Mouse (Mus musculus): ENCODE measurements around the gene Cfap157. TPM values are rescaled to one million over a fixed set of nuclear protein-coding genes. Genes with fewer than 3 reads are reported as not detected.

The Cfap157 gene
- polyA plus RNA-seq, 1 experiment from 2014 or later, result not detected

- no peak for ATAC-seq
- TF ChIP-seq EP300 (IDR thresholded peaks at IDR 0.05; ENCODE audit: low read depth) (no peak), CTCF (IDR thresholded peaks at IDR 0.05; ENCODE audit: low read depth) (no peak)
- Histone ChIP-seq H3K4me3 (ENCODE audit: low read depth, low read length) (no peak overlapping the region), H3K36me3 (replicated peaks; ENCODE audit: insufficient read depth, low read length) (no peaks in the 10 kb centered on the region), H3K9me3 (ENCODE audit: low read length) (no peaks in the 10 kb centered on the region), H3K9ac (replicated peaks) (no peak overlapping the region; the same call in 1 of the 2 replicates), H3K4me1 (ENCODE audit: insufficient read depth) (no peaks in the 10 kb centered on the region), H3K27me3 (ENCODE audit: insufficient read depth, low read length) (no peaks in the 10 kb centered on the region), H3K4me2 (ENCODE audit: low read depth, low read length) (no peak overlapping the region), H3K27ac (ENCODE audit: low read depth) (no peak overlapping the region)
- 56% methylated on average over 2 of the region's 2 CpGs for WGBS (ENCODE audit: insufficient replicate concordance)
- no peak for DNase-seq
Measured at GRCm38 (mm10) chr2:32788581-32788980, 4.4 kb upstream of the Cfap157 start.

GRCm38 (mm10) chr2:32787176-32787575, 2.9 kb upstream of the Cfap157 start:
- Histone ChIP-seq H3K27ac (ENCODE audit: low read depth) (no peak overlapping the region), H3K27me3 (ENCODE audit: insufficient read depth, low read length) (no peaks in the 10 kb centered on the region), H3K4me3 (ENCODE audit: low read depth, low read length) (no peak overlapping the region), H3K4me2 (ENCODE audit: low read depth, low read length) (no peak overlapping the region), H3K9me3 (ENCODE audit: low read length) (no peaks in the 10 kb centered on the region), H3K36me3 (replicated peaks; ENCODE audit: insufficient read depth, low read length) (no peaks in the 10 kb centered on the region), H3K9ac (replicated peaks) (no peak overlapping the region), H3K4me1 (ENCODE audit: insufficient read depth) (no peaks in the 10 kb centered on the region)
- 50% methylated on average over 6 of the region's 6 CpGs for WGBS (ENCODE audit: insufficient replicate concordance)
- ATAC-seq, result no peak
- TF ChIP-seq CTCF (IDR thresholded peaks at IDR 0.05; ENCODE audit: low read depth) (peak; percentile 66), EP300 (IDR thresholded peaks at IDR 0.05; ENCODE audit: low read depth) (no peak)
- no peak for DNase-seq

GRCm38 (mm10) chr2:32781710-32782109, 2.5 kb downstream of the Cfap157 start:
- DNase-seq (no peak), ATAC-seq (no peak)
- H3K4me1 ChIP-seq (ENCODE audit: insufficient read depth), result no peaks in the 10 kb centered on the region
- H3K27me3 ChIP-seq (ENCODE audit: insufficient read depth, low read length), result no peaks in the 10 kb centered on the region
- H3K4me2 ChIP-seq (ENCODE audit: low read depth, low read length), result no peak overlapping the region
- no peaks in the 10 kb centered on the region for H3K36me3 ChIP-seq (replicated peaks; ENCODE audit: insufficient read depth, low read length)
- H3K27ac ChIP-seq (ENCODE audit: low read depth), result no peak overlapping the region
- no peak overlapping the region for H3K4me3 ChIP-seq (ENCODE audit: low read depth, low read length)
- WGBS (ENCODE audit: insufficient replicate concordance), result 66% methylated on average over 6 of the region's 6 CpGs
- TF ChIP-seq CTCF (IDR thresholded peaks at IDR 0.05; ENCODE audit: low read depth) (no peak), EP300 (IDR thresholded peaks at IDR 0.05; ENCODE audit: low read depth) (no peak)
- no peak overlapping the region for H3K9ac ChIP-seq (replicated peaks)
- no peaks in the 10 kb centered on the region for H3K9me3 ChIP-seq (ENCODE audit: low read length)

GRCm38 (mm10) chr2:32779714-32780113, 4.5 kb downstream of the Cfap157 start:
- H3K4me2 ChIP-seq (ENCODE audit: low read depth, low read length), result no peak overlapping the region
- no peak overlapping the region for H3K4me3 ChIP-seq (ENCODE audit: low read depth, low read length)
- H3K9me3 ChIP-seq (ENCODE audit: low read length), result no peaks in the 10 kb centered on the region
- no peak for DNase-seq
- no peak for TF ChIP-seq CTCF (IDR thresholded peaks at IDR 0.05; ENCODE audit: low read depth)
- no peak for TF ChIP-seq EP300 (IDR thresholded peaks at IDR 0.05; ENCODE audit: low read depth)
- H3K27me3 ChIP-seq (ENCODE audit: insufficient read depth, low read length), result no peaks in the 10 kb centered on the region
- 81% methylated on average over 6 of the region's 6 CpGs for WGBS (ENCODE audit: insufficient replicate concordance)
- ATAC-seq, result no peak
- H3K36me3 ChIP-seq (replicated peaks; ENCODE audit: insufficient read depth, low read length), result no peaks in the 10 kb centered on the region
- no peak overlapping the region for H3K27ac ChIP-seq (ENCODE audit: low read depth)
- peaks cover 9% of the 10 kb centered on the region for H3K4me1 ChIP-seq (ENCODE audit: insufficient read depth)
- no peak overlapping the region for H3K9ac ChIP-seq (replicated peaks)

- H3K9me3 ChIP-seq (ENCODE audit: low read length), result no peaks in the 10 kb centered on the region
- no peak overlapping the region for H3K4me3 ChIP-seq (ENCODE audit: low read depth, low read length)
- H3K4me1 ChIP-seq (ENCODE audit: insufficient read depth), result peaks cover 9% of the 10 kb centered on the region
- H3K36me3 ChIP-seq (replicated peaks; ENCODE audit: insufficient read depth, low read length), result no peaks in the 10 kb centered on the region
- no peak overlapping the region for H3K9ac ChIP-seq (replicated peaks)
- peak; percentile 77 for DNase-seq
- WGBS (ENCODE audit: insufficient replicate concordance), result 29% methylated on average over 8 of the region's 8 CpGs
- no peak overlapping the region for H3K4me2 ChIP-seq (ENCODE audit: low read depth, low read length)
- H3K27me3 ChIP-seq (ENCODE audit: insufficient read depth, low read length), result no peaks in the 10 kb centered on the region
- ATAC-seq, result no peak
- no peak overlapping the region for H3K27ac ChIP-seq (ENCODE audit: low read depth)
- TF ChIP-seq CTCF (IDR thresholded peaks at IDR 0.05; ENCODE audit: low read depth) (peak; percentile 86), EP300 (IDR thresholded peaks at IDR 0.05; ENCODE audit: low read depth) (no peak)
Measured at GRCm38 (mm10) chr2:32779131-32779530, 5.1 kb downstream of the Cfap157 start.

GRCm38 (mm10) chr2:32778081-32778480, 6.1 kb downstream of the Cfap157 start:
- ATAC-seq (no peak), DNase-seq (no peak)
- Histone ChIP-seq H3K36me3 (replicated peaks; ENCODE audit: insufficient read depth, low read length) (no peaks in the 10 kb centered on the region), H3K27me3 (ENCODE audit: insufficient read depth, low read length) (no peaks in the 10 kb centered on the region), H3K9ac (replicated peaks) (no peak overlapping the region), H3K4me2 (ENCODE audit: low read depth, low read length) (no peak overlapping the region), H3K9me3 (ENCODE audit: low read length) (no peaks in the 10 kb centered on the region), H3K4me1 (ENCODE audit: insufficient read depth) (peaks cover 9% of the 10 kb centered on the region), H3K27ac (ENCODE audit: low read depth) (no peak overlapping the region), H3K4me3 (ENCODE audit: low read depth, low read length) (no peak overlapping the region)
- 84% methylated on average over 6 of the region's 6 CpGs for WGBS (ENCODE audit: insufficient replicate concordance)
- TF ChIP-seq EP300 (IDR thresholded peaks at IDR 0.05; ENCODE audit: low read depth) (no peak), CTCF (IDR thresholded peaks at IDR 0.05; ENCODE audit: low read depth) (no peak)

- peak overlapping the region; percentile 69 for H3K4me3 ChIP-seq (ENCODE audit: low read depth, low read length)
- TF ChIP-seq CTCF (IDR thresholded peaks at IDR 0.05; ENCODE audit: low read depth) (no peak), EP300 (IDR thresholded peaks at IDR 0.05; ENCODE audit: low read depth) (no peak)
- no peaks in the 10 kb centered on the region for H3K36me3 ChIP-seq (replicated peaks; ENCODE audit: insufficient read depth, low read length)
- 34% methylated on average over 22 of the region's 22 CpGs for WGBS (ENCODE audit: insufficient replicate concordance)
- H3K9ac ChIP-seq (replicated peaks), result peak overlapping the region; percentile 63
- peak overlapping the region; percentile 93 for H3K4me2 ChIP-seq (ENCODE audit: low read depth, low read length)
- no peak overlapping the region for H3K27ac ChIP-seq (ENCODE audit: low read depth)
- peaks cover 13% of the 10 kb centered on the region for H3K4me1 ChIP-seq (ENCODE audit: insufficient read depth)
- H3K27me3 ChIP-seq (ENCODE audit: insufficient read depth, low read length), result no peaks in the 10 kb centered on the region
- ATAC-seq, result no peak
- H3K9me3 ChIP-seq (ENCODE audit: low read length), result no peaks in the 10 kb centered on the region
- DNase-seq, result no peak
Measured at GRCm38 (mm10) chr2:32776192-32776591, 8.0 kb downstream of the Cfap157 start.

Data from liver, postnatal 0 days (tissue).